Mouse (Mus musculus) layer of hippocampus, postnatal 25 days (tissue): ENCODE results near the gene H2-Ke6. TPM values are rescaled to one million over a fixed set of nuclear protein-coding genes. Genes with fewer than 3 reads are reported as not detected.
A peak's percentile ranks its signal among the peaks of the same experiment; 100 is the strongest.
"Not testable (repeated sequence)": the region's sequence is repeated elsewhere in the genome, so short reads cannot be mapped to it uniquely, and the experiment has no call there.

Experiments used
- DNase-seq, 2 experiments: peaks; one replicate each; pipeline ENCODE4 v3.0.0; 2022; ENCODE audit warnings: mixed read lengths in 2 of 2, low spot score in 1 of 2; ENCODE audit errors: extremely low spot score in 1 of 2
- total RNA-seq, 2 experiments: library from RNA; stranded (reverse); gene quantifications; 2 replicates each; pipeline ENCODE4 v1.2.3; 2021

The H2-Ke6 gene
- total RNA-seq, 2 experiments from 2014 or later, result 54.3 to 63.9 TPM

GRCm38 (mm10) chr17:34029890-34030595 lies 2.2 kb upstream of the H2-Ke6 start:
- no peak for DNase-seq

- DNase-seq, result no peak
These were observed 1.5 kb upstream of the H2-Ke6 start for GRCm38 (mm10) chr17:34029150-34029889.

- no peak for DNase-seq
These were observed 765 bp upstream of the H2-Ke6 start for GRCm38 (mm10) chr17:34028501-34029149.

- DNase-seq, result no peak
These were observed 774 bp downstream of the H2-Ke6 start for GRCm38 (mm10) chr17:34026917-34027655.

GRCm38 (mm10) chr17:34026221-34026620 lies 1.6 kb downstream of the H2-Ke6 start:
- DNase-seq, result peak in 1 of 2 experiments; percentile 9

GRCm38 (mm10) chr17:34025756-34026151 lies 2.1 kb downstream of the H2-Ke6 start:
- peak in 1 of 2 experiments; percentile 19 for DNase-seq

GRCm38 (mm10) chr17:34024861-34025755 lies 2.8 kb downstream of the H2-Ke6 start:
- peak; percentile 29 to 38 for DNase-seq

- peak; percentile 83 to 94 for DNase-seq
These were observed 3.5 kb downstream of the H2-Ke6 start, which contains the start of gene Ring1 for GRCm38 (mm10) chr17:34024317-34024821. TSS of gene Ring1 (minus strand) at chr17:34024680.

- no peak for DNase-seq
These were observed 4.2 kb downstream of the H2-Ke6 start for GRCm38 (mm10) chr17:34023678-34024077.

GRCm38 (mm10) chr17:34022987-34023386 lies 4.9 kb downstream of the H2-Ke6 start:
- no peak for DNase-seq

- DNase-seq, result no peak
These were observed 5.5 kb downstream of the H2-Ke6 start for GRCm38 (mm10) chr17:34022414-34022783.

GRCm38 (mm10) chr17:34021539-34022413 lies 6.1 kb downstream of the H2-Ke6 start:
- DNase-seq, result no peak

- no peak for DNase-seq
These were observed 14.4 kb downstream of the H2-Ke6 start for GRCm38 (mm10) chr17:34013436-34013835.

- DNase-seq, result no peak
These were observed 17.7 kb downstream of the H2-Ke6 start for GRCm38 (mm10) chr17:34010156-34010555.

GRCm38 (mm10) chr17:34006570-34006969 lies 21.3 kb downstream of the H2-Ke6 start:
- no peak for DNase-seq

- peak in 1 of 2 experiments; percentile 63 for DNase-seq
These were observed 24.4 kb downstream of the H2-Ke6 start for GRCm38 (mm10) chr17:34003426-34003825.

GRCm38 (mm10) chr17:34000796-34001195 lies 27.1 kb downstream of the H2-Ke6 start:
- DNase-seq, result not testable (repeated sequence)

GRCm38 (mm10) chr17:34000150-34000537 lies 27.7 kb downstream of the H2-Ke6 start, which contains the start of gene H2-K1:
TSS of gene H2-K1 (minus strand) at chr17:34000347.
- DNase-seq, result peak in 1 of 2 experiments; percentile 53
